Mouse (Mus musculus): Measurements from ENCODE around the gene Mrpl49.

The Mrpl49 gene

GRCm38 (mm10) chr19:6057313-6058096 is at the start of gene Mrpl49, which contains the start of gene Fau:
Gene Mrpl49, minus strand, starts transcription at chr19:6057785.
Gene Fau, plus strand, starts transcription at chr19:6057844.
- DNase-seq (ENCODE audit: extremely low read depth, insufficient read length, low spot score), result peak; percentile 98

GRCm38 (mm10) chr19:6105586-6105985 is 48.0 kb upstream of the Mrpl49 start, which contains the start of gene Naaladl1:
Gene Naaladl1, plus strand, starts transcription at chr19:6105782.
- no peak for DNase-seq (ENCODE audit: extremely low read depth, insufficient read length, low spot score)

GRCm38 (mm10) chr19:6104476-6104875 is 46.9 kb upstream of the Mrpl49 start:
- DNase-seq (ENCODE audit: extremely low read depth, insufficient read length, low spot score), result no peak

- DNase-seq (ENCODE audit: extremely low read depth, insufficient read length, low spot score), result no peak
These were observed 44.7 kb upstream of the Mrpl49 start for GRCm38 (mm10) chr19:6102169-6102853.

GRCm38 (mm10) chr19:6101186-6101585 is 43.6 kb upstream of the Mrpl49 start:
- no peak for DNase-seq (ENCODE audit: extremely low read depth, insufficient read length, low spot score)

- DNase-seq (ENCODE audit: extremely low read depth, insufficient read length, low spot score), result no peak
These were observed 40.3 kb upstream of the Mrpl49 start for GRCm38 (mm10) chr19:6097847-6098246.

- DNase-seq (ENCODE audit: extremely low read depth, insufficient read length, low spot score), result no peak
These were observed 36.5 kb upstream of the Mrpl49 start, which contains the start of gene AC131692.1 for GRCm38 (mm10) chr19:6094119-6094518. Gene AC131692.1, plus strand, starts transcription at chr19:6094419.

- no peak for DNase-seq (ENCODE audit: extremely low read depth, insufficient read length, low spot score)
These were observed 31.3 kb upstream of the Mrpl49 start for GRCm38 (mm10) chr19:6088841-6089240.

- peak; percentile 68 for DNase-seq (ENCODE audit: extremely low read depth, insufficient read length, low spot score)
These were observed 27.9 kb upstream of the Mrpl49 start for GRCm38 (mm10) chr19:6085417-6085879.

GRCm38 (mm10) chr19:6084478-6085248 is 27.1 kb upstream of the Mrpl49 start, which contains the start of the genes Zfpl1 and Cdca5:
Gene Zfpl1, minus strand, starts transcription at chr19:6084956.
Gene Cdca5, plus strand, starts transcription at chr19:6084983.
- DNase-seq (ENCODE audit: extremely low read depth, insufficient read length, low spot score), result peak; percentile 98

- no peak for DNase-seq (ENCODE audit: extremely low read depth, insufficient read length, low spot score)
These were observed 24.6 kb upstream of the Mrpl49 start, which contains the start of gene Gm28374 for GRCm38 (mm10) chr19:6082156-6082555. Gene Gm28374, minus strand, starts transcription at chr19:6082256.

GRCm38 (mm10) chr19:6079983-6080480 is 22.4 kb upstream of the Mrpl49 start, which contains the start of gene Tmem262:
Gene Tmem262, plus strand, starts transcription at chr19:6080033.
- no peak for DNase-seq (ENCODE audit: extremely low read depth, insufficient read length, low spot score)

GRCm38 (mm10) chr19:6076564-6077393 is 19.2 kb upstream of the Mrpl49 start, which contains the start of gene Vps51:
Gene Vps51, minus strand, starts transcription at chr19:6077231.
- peak; percentile 92 for DNase-seq (ENCODE audit: extremely low read depth, insufficient read length, low spot score)

GRCm38 (mm10) chr19:6073889-6074288 is 16.3 kb upstream of the Mrpl49 start:
- no peak for DNase-seq (ENCODE audit: extremely low read depth, insufficient read length, low spot score)

- no peak for DNase-seq (ENCODE audit: extremely low read depth, insufficient read length, low spot score)
These were observed 13.7 kb upstream of the Mrpl49 start for GRCm38 (mm10) chr19:6071261-6071660.

- no peak for DNase-seq (ENCODE audit: extremely low read depth, insufficient read length, low spot score)
These were observed 13.1 kb upstream of the Mrpl49 start for GRCm38 (mm10) chr19:6070571-6071250.

GRCm38 (mm10) chr19:6069851-6070250 is 12.3 kb upstream of the Mrpl49 start:
- DNase-seq (ENCODE audit: extremely low read depth, insufficient read length, low spot score), result no peak

GRCm38 (mm10) chr19:6068951-6069350 is 11.4 kb upstream of the Mrpl49 start:
- DNase-seq (ENCODE audit: extremely low read depth, insufficient read length, low spot score), result no peak
